Mouse (Mus musculus) heart, embryonic 14.5 days (tissue): ENCODE data around the gene Gm20825. TPM values are rescaled to one million over a fixed set of nuclear protein-coding genes. Genes with fewer than 3 reads are reported as not detected.
"Not testable (repeated sequence)": the region's sequence is repeated elsewhere in the genome, so short reads cannot be mapped to it uniquely, and the experiment has no call there.

Experiments
- ATAC-seq: fragments of 200-750 bp; cut with Nextera tagmentation; 2 replicates; pipeline ENCODE4 v1.8.0; 2017; ENCODE audit warnings: low read depth, moderate TSS enrichment; ENCODE audit not compliant: insufficient number of reproducible peaks, insufficient read depth, low FRiP score
- H3K27ac ChIP-seq, 2 experiments: fragments of 200-500 bp in 1 of 2; fragments of 300-500 bp in 1 of 2; sonication (generic) in 1 of 2; replicated peaks in 1 of 2; 2 replicates each; pipeline ENCODE4 v1.5.1; 2012 to 2014; ENCODE audit warnings: low read depth in 2 of 2, low read length in 2 of 2, control low read depth in 1 of 2, mild to moderate bottlenecking in 1 of 2, mixed read lengths in 1 of 2; ENCODE audit not compliant: control insufficient read depth in 1 of 2, insufficient read depth in 1 of 2
- H3K27me3 ChIP-seq: fragments of 300-500 bp; sonication (generic); 2 replicates; pipeline ENCODE4 v1.6.1; 2014; ENCODE audit warnings: mild to moderate bottlenecking, low read length, control low read depth; ENCODE audit not compliant: control insufficient read depth, insufficient read depth
- H3K36me3 ChIP-seq: fragments of 300-500 bp; sonication (generic); 2 replicates; pipeline ENCODE4 v1.6.1; 2014; ENCODE audit warnings: mild to moderate bottlenecking, control low read depth, low read length, mixed read lengths; ENCODE audit not compliant: control insufficient read depth, insufficient read depth
- H3K4me1 ChIP-seq, 2 experiments: fragments of 200-500 bp in 1 of 2; fragments of 300-500 bp in 1 of 2; sonication (generic) in 1 of 2; 2 replicates each; pipeline ENCODE4 v1.6.1; 2012 to 2014; ENCODE audit warnings: low read length in 2 of 2, control low read depth in 1 of 2, mixed read lengths in 1 of 2; ENCODE audit not compliant: control insufficient read depth in 2 of 2, insufficient read depth in 2 of 2
- H3K4me2 ChIP-seq: fragments of 300-500 bp; sonication (generic); 2 replicates; pipeline ENCODE4 v1.6.1; 2014; ENCODE audit warnings: mild to moderate bottlenecking, low read length
- H3K4me3 ChIP-seq, 2 experiments: fragments of 200-500 bp in 1 of 2; fragments of 300-500 bp in 1 of 2; sonication (generic) in 1 of 2; 2 replicates each; pipeline ENCODE4 v1.5.1; 2012 to 2014; ENCODE audit warnings: low read length in 2 of 2, mild to moderate bottlenecking in 2 of 2, control low read depth in 1 of 2, low read depth in 1 of 2, moderate library complexity in 1 of 2; ENCODE audit not compliant: control insufficient read depth in 1 of 2, insufficient read depth in 1 of 2
- H3K9ac ChIP-seq: fragments of 300-500 bp; sonication (generic); 2 replicates; pipeline ENCODE4 v1.6.1; 2014; ENCODE audit warnings: mild to moderate bottlenecking, low read length
- H3K9me3 ChIP-seq: fragments of 300-500 bp; sonication (generic); 2 replicates; pipeline ENCODE4 v1.6.1; 2016; ENCODE audit warnings: low read length, control low read depth; ENCODE audit not compliant: control insufficient read depth
- WGBS: fragments of 180-500 bp; shearing (Covaris S2); extraction: QIAGEN DNeasy Blood & Tissue Kit; methylation state at CpG from one replicate; pipeline ENCODE4 v1.1.7; 2014; 5-methylcytosine and 5-hydroxymethylcytosine counted together
- polyA plus RNA-seq: library from polyadenylated mRNA; unstranded; fragments of >200 nt; fragmentation: Nextera tagmentation; extraction: Ambion mirVana; gene quantifications from 2 replicates; pipeline ENCODE4 v1.2.1, GENCODE M21; 2014

The Gm20825 gene
- polyA plus RNA-seq, result not detected in 2 replicates

DNA sequence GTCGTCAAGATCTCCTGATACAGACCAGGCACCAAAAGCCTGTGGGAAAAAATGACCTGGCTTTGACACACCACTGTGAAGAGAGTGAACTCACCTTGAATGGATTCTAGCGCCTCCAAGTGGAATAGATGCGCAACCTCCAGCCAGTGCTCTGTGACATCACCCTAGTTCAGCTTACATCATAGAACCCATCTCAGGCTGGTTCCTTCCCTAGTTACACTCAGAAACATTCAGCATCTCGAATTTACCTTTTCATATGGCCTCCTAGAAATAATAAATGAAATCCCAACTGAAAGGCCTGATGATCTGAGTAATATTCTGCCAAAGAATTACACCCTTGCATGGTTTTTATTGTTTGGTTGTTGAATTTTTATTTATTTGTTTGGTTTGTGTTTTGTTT lies at the start of gene Gm20825:
Gene Gm20825 (minus strand): TSS at position 101 of the 400 bp plus-strand sequence.
- H3K9ac ChIP-seq, ATAC-seq, H3K9me3 ChIP-seq, H3K36me3 ChIP-seq, H3K4me2 ChIP-seq, H3K4me3 ChIP-seq, H3K4me1 ChIP-seq, H3K27ac ChIP-seq, H3K27me3 ChIP-seq: not testable (repeated sequence)
- WGBS, result no CpG with 5 or more reads among the region's 4 CpGs

Other genes starting within 250 kb of the Gm20825 start
- gene Gm29049, start 74.3 kb downstream of the Gm20825 start, polyA plus RNA-seq, result not detected in 2 replicates
- gene Gm20824, start 186.4 kb upstream of the Gm20825 start, polyA plus RNA-seq, result not detected in 2 replicates